Mouse (Mus musculus) liver, embryonic 14.5 days (tissue): ENCODE measurements around the gene Gss. TPM values are rescaled to one million over a fixed set of nuclear protein-coding genes. Genes with fewer than 3 reads are reported as not detected.

Experiments used
- ATAC-seq: fragments of 200-750 bp; cut with Nextera tagmentation; 2 replicates; pipeline ENCODE4 v1.8.0; 2017; ENCODE audit warnings: moderate number of reproducible peaks, mild to moderate bottlenecking, moderate library complexity; ENCODE audit not compliant: insufficient read depth
- DNase-seq, 3 experiments: peaks; one replicate each; pipeline ENCODE4 v3.0.0-alpha.2; 2012 to 2013; ENCODE audit warnings: low read depth in 3 of 3, low spot score in 3 of 3
- H3K27ac ChIP-seq: fragments of 300-500 bp; sonication (generic); 2 replicates; pipeline ENCODE4 v1.5.1; 2014; ENCODE audit warnings: moderate library complexity, mild to moderate bottlenecking, control low read depth, inconsistent platforms
- H3K27me3 ChIP-seq: fragments of 300-500 bp; sonication (generic); 2 replicates; pipeline ENCODE4 v1.6.1; 2014; ENCODE audit warnings: mild to moderate bottlenecking, low read length, moderate library complexity; ENCODE audit not compliant: control insufficient read depth, insufficient read depth
- H3K36me3 ChIP-seq: fragments of 300-500 bp; sonication (generic); replicated peaks from 2 replicates; pipeline ENCODE4 v1.6.1; 2014; ENCODE audit warnings: low read depth; ENCODE audit not compliant: control insufficient read depth, insufficient read depth
- H3K4me1 ChIP-seq, 2 experiments: fragments of 200-500 bp in 1 of 2; fragments of 300-500 bp in 1 of 2; sonication (generic) in 1 of 2; replicated peaks; 2 replicates each; pipeline ENCODE4 v1.6.1; 2012 to 2014; ENCODE audit warnings: antibody characterized with exemption in 1 of 2, inconsistent platforms in 1 of 2, low read length in 1 of 2; ENCODE audit not compliant: control insufficient read depth in 2 of 2, insufficient read depth in 2 of 2
- H3K4me2 ChIP-seq: fragments of 300-500 bp; sonication (generic); 2 replicates; pipeline ENCODE4 v1.6.1; 2014; ENCODE audit warnings: low read depth, mild to moderate bottlenecking, control low read depth, moderate library complexity
- H3K4me3 ChIP-seq, 2 experiments: fragments of 200-500 bp in 1 of 2; fragments of 300-500 bp in 1 of 2; sonication (generic) in 1 of 2; 2 replicates each; pipeline ENCODE4 v1.5.1; 2012 to 2014; ENCODE audit warnings: low read depth in 2 of 2, low read length in 2 of 2, mild to moderate bottlenecking in 2 of 2, control low read depth in 1 of 2, inconsistent platforms in 1 of 2, moderate library complexity in 1 of 2; ENCODE audit not compliant: insufficient read depth in 1 of 2
- H3K9ac ChIP-seq: fragments of 300-500 bp; sonication (generic); replicated peaks from 2 replicates; pipeline ENCODE4 v1.6.1; 2014; ENCODE audit warnings: mild to moderate bottlenecking, control low read depth, moderate library complexity
- H3K9me3 ChIP-seq: fragments of 300-500 bp; sonication (generic); 2 replicates; pipeline ENCODE4 v1.6.1; 2016; ENCODE audit warnings: low read length, mixed read lengths; ENCODE audit not compliant: control insufficient read depth
- CTCF ChIP-seq: IDR thresholded peaks from 2 replicates; pipeline ENCODE4 v1.5.1; 2016; ENCODE audit warnings: antibody characterized with exemption, low read depth, control low read depth
- EP300 ChIP-seq: IDR thresholded peaks from 2 replicates; pipeline ENCODE4 v1.6.1; 2016; ENCODE audit warnings: antibody characterized with exemption, low read depth
- WGBS: fragments of 180-500 bp; shearing (Covaris S2); extraction: QIAGEN DNeasy Blood & Tissue Kit; methylation state at CpG from one replicate; pipeline ENCODE4 v1.1.7; 2014; ENCODE audit not compliant: insufficient replicate concordance; 5-methylcytosine and 5-hydroxymethylcytosine counted together
- polyA plus RNA-seq, 2 experiments: library from polyadenylated mRNA; depleted of rRNA in 1 of 2; stranded (reverse) in 1 of 2; unstranded in 1 of 2; fragments of >200 nt; fragmentation: Nextera tagmentation in 1 of 2; extraction: Ambion mirVana in 1 of 2; gene quantifications; 2 replicates each; pipeline versions ENCODE4 v1.2.1 to v1.2.3; 2012 to 2014

Gene Gss
- polyA plus RNA-seq, 2 experiments: 37.9 to 64.6 TPM

DNA sequence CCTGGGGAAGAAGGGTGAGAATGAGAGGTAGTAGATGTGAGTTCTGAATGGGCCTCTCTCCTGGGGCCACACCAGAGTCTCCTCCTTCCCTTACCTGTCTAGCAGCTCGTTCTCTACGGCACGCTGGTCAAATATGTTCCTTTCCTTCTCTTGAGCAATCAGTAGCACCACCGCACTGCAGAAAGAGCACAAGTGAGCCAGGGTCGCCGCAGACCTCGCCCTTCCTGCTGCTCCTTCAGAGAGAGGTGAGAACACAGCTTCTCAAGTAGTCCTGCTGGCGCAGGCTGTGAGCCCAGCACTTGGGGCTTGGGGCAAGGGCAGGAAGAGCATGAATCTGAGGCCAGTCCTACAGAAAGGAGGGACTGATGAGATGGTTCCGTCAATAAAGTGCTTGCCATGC, 19.6 kb downstream of the Gss start:
- Histone ChIP-seq H3K4me2 (no peak overlapping the region), H3K9ac (no peak overlapping the region), H3K4me1 (no peaks in the 10 kb centered on the region; a peak in 1 of 4 replicates), H3K36me3 (peaks cover 25% of the 10 kb centered on the region), H3K27ac (no peak overlapping the region), H3K9me3 (no peaks in the 10 kb centered on the region), H3K4me3 (no peak overlapping the region), H3K27me3 (no peaks in the 10 kb centered on the region)
- DNase-seq: no peak
- ATAC-seq: no peak
- TF ChIP-seq EP300 (no peak), CTCF (no peak)
- 82% methylated on average over 9 of the region's 9 CpGs for WGBS

- H3K36me3 ChIP-seq: peaks cover 29% of the 10 kb centered on the region
- DNase-seq: no peak
- H3K27ac ChIP-seq: no peak overlapping the region
- no peak overlapping the region for H3K9ac ChIP-seq
- H3K9me3 ChIP-seq: no peaks in the 10 kb centered on the region
- no peak overlapping the region for H3K4me2 ChIP-seq
- no peaks in the 10 kb centered on the region; a peak in 1 of 4 replicates for H3K4me1 ChIP-seq
- WGBS: 48% methylated on average over 3 of the region's 3 CpGs
- no peak for ATAC-seq
- no peak overlapping the region for H3K4me3 ChIP-seq
- no peak for TF ChIP-seq EP300
- no peak for TF ChIP-seq CTCF
- H3K27me3 ChIP-seq: no peaks in the 10 kb centered on the region
These were observed 23.3 kb downstream of the Gss start for GRCm38 (mm10) chr2:155569223-155569807.

GRCm38 (mm10) chr2:155567751-155568150, 24.9 kb downstream of the Gss start:
- peaks cover 32% of the 10 kb centered on the region for H3K36me3 ChIP-seq
- H3K27ac ChIP-seq: no peak overlapping the region
- no peaks in the 10 kb centered on the region for H3K27me3 ChIP-seq
- no peaks in the 10 kb centered on the region for H3K9me3 ChIP-seq
- no peak overlapping the region for H3K4me2 ChIP-seq
- WGBS: 70% methylated on average over 5 of the region's 5 CpGs
- no peak for ATAC-seq
- no peaks in the 10 kb centered on the region; a peak in 1 of 4 replicates for H3K4me1 ChIP-seq
- H3K9ac ChIP-seq: no peak overlapping the region
- no peak for DNase-seq
- H3K4me3 ChIP-seq: no peak overlapping the region
- no peak for TF ChIP-seq EP300
- no peak for TF ChIP-seq CTCF

DNA sequence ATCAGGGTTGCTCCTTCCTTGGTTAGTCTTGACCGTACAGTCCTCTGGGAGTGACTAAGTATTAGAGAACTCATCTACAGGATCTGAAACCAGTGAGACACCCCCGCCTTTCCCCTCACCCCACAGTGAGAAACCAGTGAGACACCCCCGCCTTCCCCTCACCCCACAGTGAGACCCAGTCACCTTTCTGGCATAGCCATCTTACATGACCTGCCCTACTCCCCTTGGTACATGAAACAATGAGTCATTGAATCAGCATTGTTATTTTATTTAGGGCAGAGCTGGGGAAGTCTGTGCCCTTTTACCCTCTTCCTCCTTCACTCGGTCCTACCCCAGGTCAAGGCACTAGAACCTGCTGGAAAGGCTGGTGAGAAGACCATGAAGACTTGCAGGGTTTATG, 29.7 kb downstream of the Gss start:
- no peaks in the 10 kb centered on the region for H3K27me3 ChIP-seq
- ATAC-seq (no peak), DNase-seq (no peak)
- TF ChIP-seq EP300: no peak
- TF ChIP-seq CTCF: no peak
- H3K27ac ChIP-seq: no peak overlapping the region
- no peak overlapping the region for H3K9ac ChIP-seq
- no peaks in the 10 kb centered on the region for H3K9me3 ChIP-seq
- no peak overlapping the region for H3K4me2 ChIP-seq
- no peak overlapping the region for H3K4me3 ChIP-seq
- peaks cover 33% of the 10 kb centered on the region for H3K36me3 ChIP-seq
- WGBS: 66% methylated on average over 4 of the region's 4 CpGs
- H3K4me1 ChIP-seq: no peaks in the 10 kb centered on the region

- Histone ChIP-seq H3K27ac (no peak overlapping the region), H3K36me3 (peaks cover 28% of the 10 kb centered on the region), H3K4me2 (no peak overlapping the region), H3K9ac (no peak overlapping the region), H3K27me3 (no peaks in the 10 kb centered on the region), H3K4me3 (no peak overlapping the region), H3K9me3 (no peaks in the 10 kb centered on the region), H3K4me1 (no peaks in the 10 kb centered on the region)
- TF ChIP-seq EP300 (no peak), CTCF (no peak)
- no peak for DNase-seq
- WGBS: 22% methylated on average over 1 of the region's 1 CpGs
- no peak for ATAC-seq
These were observed 30.4 kb downstream of the Gss start for GRCm38 (mm10) chr2:155562209-155562608.
